In the genomic region with DNA sequence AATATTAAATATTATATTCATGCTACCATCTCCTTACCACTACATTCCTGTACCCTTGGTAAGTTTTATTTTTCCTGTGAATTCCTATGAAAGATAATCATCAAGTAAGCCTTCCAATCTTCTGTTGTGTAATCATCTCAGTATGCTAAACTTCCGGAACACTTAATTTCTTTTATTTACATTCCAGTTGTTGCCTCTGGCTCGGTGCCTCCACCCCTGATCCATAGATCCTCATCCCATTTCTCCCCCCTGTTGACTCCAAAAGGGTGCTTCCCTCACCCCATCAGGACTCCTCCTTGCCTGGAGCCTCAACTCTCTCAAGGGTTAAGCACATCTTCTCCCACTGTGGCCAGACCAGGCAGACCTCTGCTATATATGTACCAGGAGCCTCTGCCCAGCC, we compare ENCODE assay signal across 26 mouse cellular contexts.
DNase-seq lines count a peak whose midpoint lies in the region; ATAC-seq and TF ChIP-seq lines count a peak whose summit lies in the region.
"Had no signal": no experiment of that assay in that cellular context is flagged by ENCODE, and none has a peak within 500 bp of the region (broad histone marks: within the 10 kb centered on the region; RNA-seq: fewer than 3 reads in every experiment).

No protein-coding gene starts in this region.

- TF ChIP-seq CTCF in lung, embryonic 14.5 days (IDR thresholded peaks at IDR 0.05; ENCODE audit: low read depth), result no peak
- no peak for TF ChIP-seq CTCF in embryonic fibroblast, embryonic 13.5 days (IDR thresholded peaks at IDR 0.05; ENCODE audit: borderline replicate concordance, insufficient read depth, low read length)

- H3K4me3 ChIP-seq in lung, embryonic 14.5 days (ENCODE audit: low read depth, low read length), result no peak overlapping the region
- no peak overlapping the region for H3K4me3 ChIP-seq in lung, embryonic 16.5 days (ENCODE audit: low read length)
- H3K4me3 ChIP-seq in embryonic fibroblast, embryonic 13.5 days (ENCODE audit: insufficient read depth, low read length), result no peak overlapping the region
- H3K4me3 ChIP-seq: embryonic facial prominence, embryonic 10.5 days; embryonic facial prominence, embryonic 12.5 days; erythroblast, embryonic 14.5 days; forebrain, embryonic 13.5 days; forebrain, embryonic 15.5 days had no signal

- no peaks in the 10 kb centered on the region; the same call in 1 of the 2 replicates for H3K9me3 ChIP-seq in lung, embryonic 14.5 days (ENCODE audit: low read depth, low read length)
- H3K9me3 ChIP-seq in lung, embryonic 16.5 days (ENCODE audit: control insufficient read depth, low read length), result no peaks in the 10 kb centered on the region; the same call in 1 of the 2 replicates
- H3K9me3 ChIP-seq: embryonic facial prominence, embryonic 12.5 days; forebrain, embryonic 13.5 days; forebrain, embryonic 15.5 days; G1E had no signal

- H3K9ac ChIP-seq in lung, embryonic 14.5 days, result no peak overlapping the region
- no peak overlapping the region for H3K9ac ChIP-seq in lung, embryonic 16.5 days (ENCODE audit: low read length)
- H3K9ac ChIP-seq: embryonic facial prominence, embryonic 12.5 days; forebrain, embryonic 13.5 days; forebrain, embryonic 15.5 days; forebrain, postnatal 0 days had no signal

- 55% methylated on average over 2 of the region's 2 CpGs for WGBS in lung, embryonic 14.5 days
- 38% methylated on average over 2 of the region's 2 CpGs for WGBS in lung, embryonic 16.5 days

- TF ChIP-seq POLR2A in embryonic fibroblast, embryonic 13.5 days (IDR thresholded peaks at IDR 0.05; ENCODE audit: low read depth, low read length), result no peak

- no peak overlapping the region for H3K27ac ChIP-seq in lung, embryonic 14.5 days (ENCODE audit: low read depth)
- H3K27ac ChIP-seq in lung, embryonic 16.5 days (ENCODE audit: low read length), result peak overlapping the region; percentile 64
- H3K27ac ChIP-seq in embryonic fibroblast, embryonic 13.5 days (ENCODE audit: insufficient read depth, low read length), result peak overlapping the region; percentile 16; the same call in 1 of the 2 replicates
- H3K27ac ChIP-seq: embryonic facial prominence, embryonic 10.5 days; embryonic facial prominence, embryonic 12.5 days; forebrain, embryonic 13.5 days; forebrain, embryonic 15.5 days had no signal

- H3K36me3 ChIP-seq in lung, embryonic 14.5 days (ENCODE audit: insufficient read depth), result no peaks in the 10 kb centered on the region
- no peaks in the 10 kb centered on the region for H3K36me3 ChIP-seq in lung, embryonic 16.5 days (ENCODE audit: control insufficient read depth, insufficient read depth, low read length)
- H3K36me3 ChIP-seq: embryonic facial prominence, embryonic 10.5 days; embryonic facial prominence, embryonic 12.5 days; forebrain, embryonic 15.5 days; G1E had no signal

- H3K4me2 ChIP-seq in lung, embryonic 14.5 days, result no peak overlapping the region
- no peak overlapping the region for H3K4me2 ChIP-seq in lung, embryonic 16.5 days (ENCODE audit: low read depth, low read length)
- H3K4me2 ChIP-seq: embryonic facial prominence, embryonic 12.5 days; forebrain, embryonic 13.5 days; forebrain, embryonic 15.5 days had no signal

- no peaks in the 10 kb centered on the region for H3K4me1 ChIP-seq in lung, embryonic 14.5 days (ENCODE audit: insufficient read depth)
- H3K4me1 ChIP-seq in lung, embryonic 16.5 days (replicated peaks; ENCODE audit: control insufficient read depth, insufficient read depth, low read length), result no peaks in the 10 kb centered on the region
- peaks cover 5% of the 10 kb centered on the region; the same call in 1 of the 2 replicates for H3K4me1 ChIP-seq in embryonic fibroblast, embryonic 13.5 days (ENCODE audit: control insufficient read depth, insufficient read depth, low read length)
- H3K4me1 ChIP-seq: embryonic facial prominence, embryonic 10.5 days; embryonic facial prominence, embryonic 12.5 days; forebrain, embryonic 13.5 days had no signal

- DNase-seq in lung, embryonic 14.5 days, result peak; percentile 55
- DNase-seq in lung, postnatal 36 days, result no peak
- no peak for DNase-seq in lung, postnatal 25 days (ENCODE audit: low spot score)
- no peak for DNase-seq in right cerebral cortex, postnatal 36 days (ENCODE audit: low spot score in 2 of 2)
- DNase-seq: adrenal gland, adult 8-10 months; adrenal gland, postnatal 14 days; adrenal gland, postnatal 36 days; B cell, adult 2 months; cerebellum, adult 11-12 months; cerebellum, adult 2 months; cerebellum, adult 9-10 months; cerebellum, postnatal 10 days; cerebellum, postnatal 25 days; forebrain, postnatal 0 days had no signal

- no peaks in the 10 kb centered on the region for H3K27me3 ChIP-seq in lung, embryonic 14.5 days (ENCODE audit: insufficient read depth, low read length)
- no peaks in the 10 kb centered on the region for H3K27me3 ChIP-seq in lung, embryonic 16.5 days (ENCODE audit: control insufficient read depth, insufficient read depth, low read depth, low read length)
- H3K27me3 ChIP-seq: CH12.LX; embryonic facial prominence, embryonic 12.5 days; forebrain, embryonic 13.5 days; forebrain, embryonic 15.5 days; Patski had no signal

- peak; percentile 38; the same call in 1 of the 2 replicates for ATAC-seq in lung, embryonic 14.5 days (ENCODE audit: insufficient read depth)
- peak; percentile 86 for ATAC-seq in lung, embryonic 16.5 days (ENCODE audit: low read depth)
- ATAC-seq: activated CD4-positive, CD25-positive, alpha-beta regulatory T cell, adult 4 months; CD4-positive, CD25-positive, alpha-beta regulatory T cell, adult 4 months; forebrain, embryonic 13.5 days; forebrain, embryonic 15.5 days; forebrain, postnatal 0 days; Patski had no signal
